Mouse (Mus musculus): ENCODE results near the gene Spry2. TPM values are rescaled to one million over a fixed set of nuclear protein-coding genes. Genes with fewer than 3 reads are reported as not detected.

Spry2 gene
- polyA plus RNA-seq, 1 experiment from 2014 or later = 39.5 TPM

DNA sequence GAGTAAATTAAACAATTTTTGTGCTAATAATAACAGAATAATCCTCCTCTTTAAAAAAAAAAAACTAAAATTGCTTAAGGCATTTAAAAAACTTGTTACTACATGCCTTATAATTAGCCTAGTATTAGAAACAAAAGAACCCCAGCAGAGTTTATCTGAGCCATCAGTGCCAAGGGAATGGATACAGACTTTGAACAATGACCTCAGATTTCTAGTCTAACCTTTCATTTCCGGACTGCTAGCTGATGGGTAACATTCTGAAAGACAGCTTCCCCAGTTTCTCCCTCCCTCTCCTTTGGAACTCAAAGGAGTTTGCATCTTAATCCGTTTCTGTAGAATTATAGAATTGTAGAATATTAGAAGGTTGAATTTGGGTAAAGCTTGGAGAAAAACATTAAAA lies 36.7 kb downstream of the Spry2 start:
- 34% methylated on average over 2 of the region's 2 CpGs for WGBS
- H3K27ac ChIP-seq (replicated peaks; ENCODE audit: low read depth, low read length) = no peak overlapping the region
- H3K4me3 ChIP-seq (replicated peaks; ENCODE audit: low read depth, low read length) = no peak overlapping the region
- H3K36me3 ChIP-seq (ENCODE audit: control insufficient read depth, insufficient read depth, low read length) = no peaks in the 10 kb centered on the region
- no peak for ATAC-seq (ENCODE audit: low FRiP score, low TSS enrichment)
- no peak overlapping the region for H3K9ac ChIP-seq (replicated peaks; ENCODE audit: low read length)
- DNase-seq = no peak
- H3K4me1 ChIP-seq (ENCODE audit: control insufficient read depth, insufficient read depth, low read length) = no peaks in the 10 kb centered on the region
- no peak overlapping the region for H3K4me2 ChIP-seq (ENCODE audit: low read length)
- H3K27me3 ChIP-seq (ENCODE audit: control insufficient read depth, insufficient read depth, low read length) = no peaks in the 10 kb centered on the region
- H3K9me3 ChIP-seq (ENCODE audit: control insufficient read depth, low read length) = no peaks in the 10 kb centered on the region

DNA sequence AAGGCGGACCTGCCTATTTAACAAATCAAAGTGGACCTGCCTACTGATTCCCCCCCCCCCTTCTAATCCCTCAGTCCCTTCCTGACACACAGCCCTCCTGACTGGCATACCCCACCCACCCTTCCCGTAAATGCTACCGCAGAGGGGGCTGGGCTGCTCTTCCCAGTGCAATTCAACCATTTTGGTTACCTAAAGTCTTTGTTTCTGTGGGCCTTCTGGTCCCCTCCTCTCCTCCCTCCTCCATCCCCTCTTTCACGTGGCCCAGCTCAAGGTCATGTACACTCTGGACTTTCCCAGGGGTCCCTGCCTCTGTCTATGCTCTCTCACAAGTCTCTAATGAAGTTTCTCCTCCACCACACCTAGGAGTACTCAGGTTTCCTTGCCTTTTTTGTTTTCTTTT lies 37.3 kb downstream of the Spry2 start:
- 12% methylated on average over 4 of the region's 4 CpGs for WGBS

GRCm38 (mm10) chr14:105858935-105859334 lies 37.7 kb downstream of the Spry2 start:
- no peak overlapping the region for H3K4me2 ChIP-seq (ENCODE audit: low read length)
- no peak overlapping the region for H3K9ac ChIP-seq (replicated peaks; ENCODE audit: low read length)
- DNase-seq = no peak
- 26% methylated on average over 5 of the region's 5 CpGs for WGBS
- H3K9me3 ChIP-seq (ENCODE audit: control insufficient read depth, low read length) = no peaks in the 10 kb centered on the region
- no peaks in the 10 kb centered on the region for H3K27me3 ChIP-seq (ENCODE audit: control insufficient read depth, insufficient read depth, low read length)
- ATAC-seq (ENCODE audit: low FRiP score, low TSS enrichment) = no peak
- H3K27ac ChIP-seq (replicated peaks; ENCODE audit: low read depth, low read length) = no peak overlapping the region
- H3K4me1 ChIP-seq (ENCODE audit: control insufficient read depth, insufficient read depth, low read length) = no peaks in the 10 kb centered on the region
- no peaks in the 10 kb centered on the region for H3K36me3 ChIP-seq (ENCODE audit: control insufficient read depth, insufficient read depth, low read length)
- H3K4me3 ChIP-seq (replicated peaks; ENCODE audit: low read depth, low read length) = no peak overlapping the region

More for the DNA sequence above, 37.3 kb downstream of the Spry2 start:
- Histone ChIP-seq H3K4me2 (ENCODE audit: low read length) (no peak overlapping the region), H3K27me3 (ENCODE audit: control insufficient read depth, insufficient read depth, low read length) (no peaks in the 10 kb centered on the region), H3K36me3 (ENCODE audit: control insufficient read depth, insufficient read depth, low read length) (no peaks in the 10 kb centered on the region), H3K4me1 (ENCODE audit: control insufficient read depth, insufficient read depth, low read length) (no peaks in the 10 kb centered on the region), H3K9ac (replicated peaks; ENCODE audit: low read length) (no peak overlapping the region), H3K9me3 (ENCODE audit: control insufficient read depth, low read length) (no peaks in the 10 kb centered on the region), H3K27ac (replicated peaks; ENCODE audit: low read depth, low read length) (no peak overlapping the region), H3K4me3 (replicated peaks; ENCODE audit: low read depth, low read length) (no peak overlapping the region)
- DNase-seq (no peak), ATAC-seq (ENCODE audit: low FRiP score, low TSS enrichment) (no peak)

- no peaks in the 10 kb centered on the region for H3K36me3 ChIP-seq (ENCODE audit: control insufficient read depth, insufficient read depth, low read length)
- H3K9me3 ChIP-seq (ENCODE audit: control insufficient read depth, low read length) = no peaks in the 10 kb centered on the region
- ATAC-seq (ENCODE audit: low FRiP score, low TSS enrichment) (no peak; the same call in 1 of the 2 replicates), DNase-seq (peak; percentile 69)
- peaks cover 10% of the 10 kb centered on the region; the same call in 1 of the 2 replicates for H3K4me1 ChIP-seq (ENCODE audit: control insufficient read depth, insufficient read depth, low read length)
- no peak overlapping the region for H3K4me3 ChIP-seq (replicated peaks; ENCODE audit: low read depth, low read length)
- no peak overlapping the region for H3K4me2 ChIP-seq (ENCODE audit: low read length)
- no peak overlapping the region for H3K9ac ChIP-seq (replicated peaks; ENCODE audit: low read length)
- H3K27ac ChIP-seq (replicated peaks; ENCODE audit: low read depth, low read length) = 0 out of 2 replicates have a peak overlapping the region, but pooled peaks have one; percentile 38
- no peaks in the 10 kb centered on the region for H3K27me3 ChIP-seq (ENCODE audit: control insufficient read depth, insufficient read depth, low read length)
- 7% methylated on average over 7 of the region's 7 CpGs for WGBS
These were observed 45.1 kb downstream of the Spry2 start for GRCm38 (mm10) chr14:105851359-105852067.

Other genes starting within 250 kb of the Spry2 start
- gene Trim52, start 209.4 kb upstream of the Spry2 start, polyA plus RNA-seq (2014; fragmentation: Nextera tagmentation; extraction: Ambion mirVana) = not detected in 2 replicates

Measured in midbrain, embryonic 14.5 days (tissue).